Mouse (Mus musculus) heart, embryonic 12.5 days (tissue): ENCODE measurements at regions not wholly inside any gene's neighbourhood (a gene's known extent, or its start where the extent isn't known, plus 50 kb on each side); places are given as distances from the start of the nearest gene placed in this dataset.

Experiments
- ATAC-seq: fragments of 200-750 bp; cut with Nextera tagmentation; 2 replicates; pipeline ENCODE4 v1.8.0; 2017; ENCODE audit warnings: moderate TSS enrichment, moderate library complexity; ENCODE audit not compliant: insufficient number of reproducible peaks, low FRiP score
- H3K27ac ChIP-seq: fragments of 300-500 bp; sonication (generic); 2 replicates; pipeline ENCODE4 v1.5.1; 2016; ENCODE audit warnings: mild to moderate bottlenecking, moderate library complexity; ENCODE audit not compliant: poor library complexity, severe bottlenecking
- H3K27me3 ChIP-seq: fragments of 300-500 bp; sonication (generic); replicated peaks from 2 replicates; pipeline ENCODE4 v1.6.1; 2016; ENCODE audit warnings: mild to moderate bottlenecking, moderate library complexity
- H3K36me3 ChIP-seq: fragments of 300-500 bp; sonication (generic); 2 replicates; pipeline ENCODE4 v1.6.1; 2016; ENCODE audit warnings: mild to moderate bottlenecking, moderate library complexity
- H3K4me1 ChIP-seq: fragments of 300-500 bp; sonication (generic); replicated peaks from 2 replicates; pipeline ENCODE4 v1.6.1; 2016; ENCODE audit warnings: mild to moderate bottlenecking
- H3K4me2 ChIP-seq: fragments of 300-500 bp; sonication (generic); 2 replicates; pipeline ENCODE4 v1.6.1; 2016; ENCODE audit warnings: mild to moderate bottlenecking, moderate library complexity
- H3K4me3 ChIP-seq: fragments of 300-500 bp; sonication (generic); 2 replicates; pipeline ENCODE4 v1.5.1; 2016; ENCODE audit warnings: mild to moderate bottlenecking
- H3K9ac ChIP-seq: fragments of 300-500 bp; sonication (generic); 2 replicates; pipeline ENCODE4 v1.6.1; 2016; ENCODE audit warnings: mild to moderate bottlenecking, moderate library complexity
- H3K9me3 ChIP-seq: fragments of 300-500 bp; sonication (generic); replicated peaks from 2 replicates; pipeline ENCODE4 v1.6.1; 2016; ENCODE audit warnings: mild to moderate bottlenecking, moderate library complexity
- WGBS: fragments of 180-500 bp; shearing (Covaris S2); methylation state at CpG from one replicate; pipeline ENCODE4 v1.1.7; 2016; 5-methylcytosine and 5-hydroxymethylcytosine counted together

DNA sequence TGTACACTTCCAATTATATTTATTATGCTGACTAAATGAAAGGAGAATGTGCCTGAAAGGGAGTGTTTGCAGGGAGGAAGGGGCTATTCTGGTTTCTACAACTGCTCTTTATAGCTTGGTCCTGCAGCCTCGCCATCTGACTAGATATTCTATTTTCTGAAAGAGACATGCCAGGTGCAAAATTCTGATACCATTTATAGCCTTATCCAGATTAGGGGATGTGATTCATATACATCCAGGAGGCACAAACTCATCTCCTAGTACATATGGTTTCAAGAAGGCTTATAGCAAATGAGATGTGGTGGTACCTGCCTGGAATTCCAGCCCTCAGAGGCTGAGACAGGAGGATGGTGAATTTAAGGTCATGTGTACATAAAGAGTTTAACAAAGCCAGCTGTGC, 352.6 kb upstream of the Castor2 start:
- Histone ChIP-seq H3K27ac (no peak overlapping the region), H3K27me3 (no peaks in the 10 kb centered on the region), H3K4me2 (no peak overlapping the region), H3K4me1 (no peaks in the 10 kb centered on the region), H3K9me3 (peaks cover 8% of the 10 kb centered on the region; the same call in 1 of the 2 replicates), H3K9ac (no peak overlapping the region), H3K4me3 (no peak overlapping the region), H3K36me3 (no peaks in the 10 kb centered on the region)
- 71% methylated on average over 1 of the region's 1 CpGs for WGBS
- ATAC-seq: no peak

GRCm38 (mm10) chr5:133746411-133746810, 353.1 kb upstream of the Castor2 start:
- H3K27ac ChIP-seq: no peak overlapping the region
- no peaks in the 10 kb centered on the region for H3K27me3 ChIP-seq
- H3K4me2 ChIP-seq: no peak overlapping the region
- H3K4me1 ChIP-seq: no peaks in the 10 kb centered on the region
- no peak overlapping the region for H3K4me3 ChIP-seq
- H3K9me3 ChIP-seq: peaks cover 8% of the 10 kb centered on the region; the same call in 1 of the 2 replicates
- H3K36me3 ChIP-seq: no peaks in the 10 kb centered on the region
- no peak for ATAC-seq
- WGBS: 77% methylated on average over 10 of the region's 10 CpGs
- no peak overlapping the region for H3K9ac ChIP-seq

GRCm38 (mm10) chr5:133744136-133744535, 355.4 kb upstream of the Castor2 start:
- Histone ChIP-seq H3K27ac (no peak overlapping the region), H3K27me3 (no peaks in the 10 kb centered on the region), H3K9me3 (peaks cover 8% of the 10 kb centered on the region; the same call in 1 of the 2 replicates), H3K9ac (no peak overlapping the region), H3K4me1 (no peaks in the 10 kb centered on the region), H3K4me3 (no peak overlapping the region), H3K36me3 (no peaks in the 10 kb centered on the region), H3K4me2 (no peak overlapping the region)
- no peak for ATAC-seq
- WGBS: 76% methylated on average over 3 of the region's 3 CpGs

DNA sequence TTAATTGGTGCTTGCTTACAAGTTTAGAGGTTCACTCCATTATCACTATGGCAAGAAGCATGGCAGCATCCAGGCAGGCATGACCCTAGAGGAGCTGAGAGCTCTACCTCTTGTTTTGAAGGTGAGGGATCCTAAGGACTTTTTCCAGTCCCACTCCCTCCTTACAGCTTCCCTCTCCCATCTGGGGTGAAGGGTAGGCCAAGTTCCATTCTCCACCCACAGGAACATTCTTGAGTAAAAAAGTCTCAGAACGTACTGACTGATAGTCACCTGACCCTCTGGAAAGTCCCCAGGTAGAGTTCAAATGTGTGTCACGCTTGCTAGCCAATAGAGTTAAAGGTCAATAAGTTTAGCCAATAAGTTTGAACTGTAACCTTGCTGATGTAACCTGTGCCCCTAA, 355.9 kb upstream of the Castor2 start:
- Histone ChIP-seq H3K4me1 (no peaks in the 10 kb centered on the region), H3K9me3 (peaks cover 8% of the 10 kb centered on the region; the same call in 1 of the 2 replicates), H3K4me3 (no peak overlapping the region), H3K4me2 (no peak overlapping the region), H3K36me3 (no peaks in the 10 kb centered on the region), H3K27ac (no peak overlapping the region), H3K9ac (no peak overlapping the region), H3K27me3 (no peaks in the 10 kb centered on the region)
- ATAC-seq: no peak
- WGBS: 74% methylated on average over 2 of the region's 2 CpGs

DNA sequence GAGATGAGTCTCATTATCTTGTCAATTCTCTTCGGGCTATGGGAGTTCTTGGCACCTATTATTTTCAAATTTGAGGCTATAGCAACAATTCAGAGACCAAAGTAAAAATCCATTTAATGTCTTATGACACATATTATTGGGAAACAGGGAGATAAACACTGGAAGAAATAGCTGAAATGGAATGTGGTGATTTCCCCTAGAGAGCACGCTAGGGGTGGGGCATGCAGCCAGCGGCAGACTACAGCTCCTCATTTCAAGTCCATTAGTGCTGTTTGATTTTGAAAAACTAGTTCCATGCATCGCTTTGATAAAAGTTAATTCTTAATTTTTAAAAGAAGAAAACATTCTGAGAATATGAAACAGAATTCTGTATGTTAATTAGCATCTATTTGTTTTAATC, 367.6 kb upstream of the Castor2 start:
- H3K27me3 ChIP-seq: no peaks in the 10 kb centered on the region; the same call in 1 of the 2 replicates
- no peaks in the 10 kb centered on the region for H3K4me1 ChIP-seq
- H3K9me3 ChIP-seq: no peaks in the 10 kb centered on the region
- H3K27ac ChIP-seq: no peak overlapping the region
- H3K36me3 ChIP-seq: no peaks in the 10 kb centered on the region
- no peak overlapping the region for H3K4me2 ChIP-seq
- H3K9ac ChIP-seq: no peak overlapping the region
- H3K4me3 ChIP-seq: no peak overlapping the region
- ATAC-seq: no peak
- 72% methylated on average over 4 of the region's 4 CpGs for WGBS

GRCm38 (mm10) chr5:133718187-133719078, 381.1 kb upstream of the Castor2 start:
- no peaks in the 10 kb centered on the region for H3K4me1 ChIP-seq
- no peak for ATAC-seq

GRCm38 (mm10) chr5:133715830-133716229, 383.7 kb upstream of the Castor2 start:
- Histone ChIP-seq H3K4me3 (no peak overlapping the region), H3K27ac (no peak overlapping the region), H3K27me3 (no peaks in the 10 kb centered on the region), H3K9ac (no peak overlapping the region), H3K4me2 (no peak overlapping the region), H3K4me1 (no peaks in the 10 kb centered on the region), H3K9me3 (no peaks in the 10 kb centered on the region), H3K36me3 (no peaks in the 10 kb centered on the region)
- ATAC-seq: no peak
- 90% methylated on average over 1 of the region's 1 CpGs for WGBS

More at GRCm38 (mm10) chr5:133718187-133719078, 381.1 kb upstream of the Castor2 start:
- Histone ChIP-seq H3K27me3 (no peaks in the 10 kb centered on the region), H3K9me3 (no peaks in the 10 kb centered on the region), H3K4me2 (no peak overlapping the region), H3K36me3 (no peaks in the 10 kb centered on the region), H3K27ac (no peak overlapping the region), H3K4me3 (no peak overlapping the region), H3K9ac (no peak overlapping the region)
- WGBS: 63% methylated on average over 10 of the region's 10 CpGs

DNA sequence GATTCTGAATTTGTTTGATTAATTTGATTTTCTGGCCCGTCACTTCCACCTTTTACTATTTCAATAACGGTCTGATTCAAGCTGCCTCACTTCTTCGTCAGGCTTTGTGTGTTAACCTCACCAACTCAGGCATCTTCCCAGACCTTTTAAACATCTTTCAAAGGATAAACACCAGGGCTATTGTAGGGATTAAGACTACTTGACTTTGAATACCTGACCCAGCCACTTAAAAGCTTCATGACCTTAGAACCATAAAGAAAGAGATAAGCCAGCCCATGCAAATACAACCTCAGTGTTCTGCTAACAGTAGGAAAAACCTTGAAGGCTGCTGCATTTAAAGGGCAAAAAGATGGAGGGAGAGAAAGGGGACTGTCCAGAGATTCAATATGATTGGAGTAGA, 386.9 kb upstream of the Castor2 start:
- no peak overlapping the region for H3K27ac ChIP-seq
- 63% methylated on average over 3 of the region's 3 CpGs for WGBS
- ATAC-seq: no peak

GRCm38 (mm10) chr5:133708881-133709280, 390.6 kb upstream of the Castor2 start:
- ATAC-seq: no peak
- 72% methylated on average over 8 of the region's 8 CpGs for WGBS

More for the DNA sequence above, 386.9 kb upstream of the Castor2 start:
- Histone ChIP-seq H3K4me1 (no peaks in the 10 kb centered on the region), H3K9ac (no peak overlapping the region), H3K9me3 (no peaks in the 10 kb centered on the region), H3K27me3 (no peaks in the 10 kb centered on the region), H3K36me3 (no peaks in the 10 kb centered on the region), H3K4me2 (no peak overlapping the region), H3K4me3 (no peak overlapping the region)

GRCm38 (mm10) chr5:133686206-133686605, 413.3 kb upstream of the Castor2 start:
- WGBS: 90% methylated on average over 2 of the region's 2 CpGs
- no peak overlapping the region for H3K9ac ChIP-seq
- H3K9me3 ChIP-seq: no peaks in the 10 kb centered on the region
- H3K27ac ChIP-seq: no peak overlapping the region
- H3K4me2 ChIP-seq: no peak overlapping the region
- H3K4me3 ChIP-seq: no peak overlapping the region
- H3K4me1 ChIP-seq: no peaks in the 10 kb centered on the region
- H3K27me3 ChIP-seq: no peaks in the 10 kb centered on the region
- ATAC-seq: no peak
- no peaks in the 10 kb centered on the region for H3K36me3 ChIP-seq

More at GRCm38 (mm10) chr5:133708881-133709280, 390.6 kb upstream of the Castor2 start:
- Histone ChIP-seq H3K4me1 (no peaks in the 10 kb centered on the region), H3K9me3 (peaks cover 9% of the 10 kb centered on the region), H3K27ac (no peak overlapping the region), H3K4me3 (no peak overlapping the region), H3K4me2 (no peak overlapping the region), H3K27me3 (no peaks in the 10 kb centered on the region), H3K36me3 (no peaks in the 10 kb centered on the region), H3K9ac (no peak overlapping the region)

DNA sequence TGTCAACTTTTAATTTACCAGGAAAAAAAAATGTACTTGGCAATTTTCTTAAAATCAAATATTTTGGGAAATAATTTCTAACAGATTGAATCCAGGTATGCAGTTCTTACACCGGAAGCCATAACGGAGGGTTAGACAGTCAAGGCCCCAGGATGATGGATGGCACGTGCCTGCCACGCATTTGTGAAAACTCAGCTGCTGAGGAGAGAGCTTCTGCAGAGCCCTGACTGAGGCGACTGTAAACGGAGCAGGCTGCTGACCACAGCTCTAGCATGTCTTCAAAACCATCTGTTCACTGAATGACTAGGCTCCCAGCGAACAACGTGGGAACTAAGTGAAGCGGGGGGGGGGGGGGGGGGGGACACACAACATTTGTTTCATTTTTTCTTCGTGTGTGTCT, 416.5 kb upstream of the Castor2 start:
- Histone ChIP-seq H3K4me3 (no peak overlapping the region), H3K36me3 (no peaks in the 10 kb centered on the region), H3K9me3 (no peaks in the 10 kb centered on the region), H3K9ac (no peak overlapping the region), H3K4me2 (no peak overlapping the region), H3K27me3 (no peaks in the 10 kb centered on the region), H3K27ac (no peak overlapping the region), H3K4me1 (no peaks in the 10 kb centered on the region)
- no peak for ATAC-seq
- 43% methylated on average over 10 of the region's 10 CpGs for WGBS
